Mouse (Mus musculus): ENCODE results near the gene Dennd1b.

Dennd1b gene

GRCm38 (mm10) chr1:139025882-139026645 lies 62.8 kb downstream of the Dennd1b start:
- no peak for DNase-seq

- DNase-seq: no peak
Observed at GRCm38 (mm10) chr1:139029521-139029920, 66.3 kb downstream of the Dennd1b start.

GRCm38 (mm10) chr1:139032411-139032810 lies 69.2 kb downstream of the Dennd1b start:
- no peak for DNase-seq

GRCm38 (mm10) chr1:139035141-139035540 lies 71.9 kb downstream of the Dennd1b start:
- DNase-seq: no peak

GRCm38 (mm10) chr1:139036302-139036701 lies 73.1 kb downstream of the Dennd1b start:
- no peak for DNase-seq

GRCm38 (mm10) chr1:139036768-139037507 lies 73.7 kb downstream of the Dennd1b start:
- no peak for DNase-seq

- DNase-seq: no peak
Observed at GRCm38 (mm10) chr1:139038074-139038473, 74.8 kb downstream of the Dennd1b start.

- DNase-seq: no peak
Observed at GRCm38 (mm10) chr1:139038620-139039019, 75.4 kb downstream of the Dennd1b start.

- DNase-seq: no peak
Observed at GRCm38 (mm10) chr1:139039529-139040230, 76.4 kb downstream of the Dennd1b start.

- no peak for DNase-seq
Observed at GRCm38 (mm10) chr1:139049075-139049474, 85.8 kb downstream of the Dennd1b start.

- no peak for DNase-seq
Observed at GRCm38 (mm10) chr1:139049881-139050472, 86.7 kb downstream of the Dennd1b start.

- no peak for DNase-seq
Observed at GRCm38 (mm10) chr1:139053003-139053402, 89.8 kb downstream of the Dennd1b start.

GRCm38 (mm10) chr1:139060301-139060700 lies 97.1 kb downstream of the Dennd1b start:
- no peak for DNase-seq

GRCm38 (mm10) chr1:139064711-139065110 lies 101.5 kb downstream of the Dennd1b start:
- no peak for DNase-seq

GRCm38 (mm10) chr1:139067210-139067609 lies 104.0 kb downstream of the Dennd1b start:
- no peak for DNase-seq

- no peak for DNase-seq
Observed at GRCm38 (mm10) chr1:139071015-139071414, 107.8 kb downstream of the Dennd1b start.

GRCm38 (mm10) chr1:139075671-139076070 lies 112.4 kb downstream of the Dennd1b start:
- no peak for DNase-seq

- DNase-seq: no peak
Observed at GRCm38 (mm10) chr1:139077989-139078388, 114.8 kb downstream of the Dennd1b start.

- DNase-seq: no peak
Observed at GRCm38 (mm10) chr1:139079000-139079399, 115.8 kb downstream of the Dennd1b start.

- no peak for DNase-seq
Observed at GRCm38 (mm10) chr1:139079523-139079922, 116.3 kb downstream of the Dennd1b start.

GRCm38 (mm10) chr1:139080517-139081386 lies 117.5 kb downstream of the Dennd1b start:
- no peak for DNase-seq

- no peak for DNase-seq
Observed at GRCm38 (mm10) chr1:139083382-139083781, 120.1 kb downstream of the Dennd1b start.

All from kidney, adult 18-20 months (tissue).